Mouse (Mus musculus) embryo, embryonic 11.5 days (tissue): ENCODE results near the gene Taf1b.

ENCODE experiments used
- DNase-seq: peaks from one replicate; pipeline ENCODE4 v3.0.0-alpha.2; 2012; ENCODE audit warnings: low read depth, low spot score

Gene Taf1b

GRCm38 (mm10) chr12:24552531-24552930 lies 54.4 kb downstream of the Taf1b start:
- DNase-seq: no peak

- DNase-seq: no peak
These were observed 57.8 kb downstream of the Taf1b start for GRCm38 (mm10) chr12:24555976-24556375.

- no peak for DNase-seq
These were observed 65.3 kb downstream of the Taf1b start for GRCm38 (mm10) chr12:24563395-24563960.

- no peak for DNase-seq
These were observed 67.2 kb downstream of the Taf1b start for GRCm38 (mm10) chr12:24565311-24565710.

GRCm38 (mm10) chr12:24567606-24568005 lies 69.4 kb downstream of the Taf1b start:
- no peak for DNase-seq

GRCm38 (mm10) chr12:24571523-24572392 lies 73.6 kb downstream of the Taf1b start, which contains the start of gene Grhl1:
Gene Grhl1, plus strand, starts transcription at chr12:24572283.
- DNase-seq: peak; percentile 86

- no peak for DNase-seq
These were observed 74.5 kb downstream of the Taf1b start for GRCm38 (mm10) chr12:24572421-24573274.

GRCm38 (mm10) chr12:24573275-24573580 lies 75.1 kb downstream of the Taf1b start:
- DNase-seq: no peak

GRCm38 (mm10) chr12:24574870-24575269 lies 76.7 kb downstream of the Taf1b start:
- no peak for DNase-seq

- DNase-seq: no peak
These were observed 82.3 kb downstream of the Taf1b start for GRCm38 (mm10) chr12:24580452-24580851.

- no peak for DNase-seq
These were observed 83.0 kb downstream of the Taf1b start for GRCm38 (mm10) chr12:24580996-24581683.

- DNase-seq: no peak
These were observed 85.5 kb downstream of the Taf1b start for GRCm38 (mm10) chr12:24583653-24584052.

- DNase-seq: no peak
These were observed 86.7 kb downstream of the Taf1b start for GRCm38 (mm10) chr12:24584835-24585234.

- no peak for DNase-seq
These were observed 88.0 kb downstream of the Taf1b start for GRCm38 (mm10) chr12:24586193-24586592.

- no peak for DNase-seq
These were observed 92.2 kb downstream of the Taf1b start for GRCm38 (mm10) chr12:24590371-24590770.

- no peak for DNase-seq
These were observed 93.9 kb downstream of the Taf1b start for GRCm38 (mm10) chr12:24592055-24592454.

- DNase-seq: no peak
These were observed 95.0 kb downstream of the Taf1b start for GRCm38 (mm10) chr12:24592956-24593672.

GRCm38 (mm10) chr12:24597376-24597775 lies 99.2 kb downstream of the Taf1b start:
- DNase-seq: no peak

GRCm38 (mm10) chr12:24599366-24599895 lies 101.3 kb downstream of the Taf1b start:
- no peak for DNase-seq

GRCm38 (mm10) chr12:24600074-24600473 lies 101.9 kb downstream of the Taf1b start:
- DNase-seq: no peak

- peak; percentile 67 for DNase-seq
These were observed 102.6 kb downstream of the Taf1b start for GRCm38 (mm10) chr12:24600806-24601205.
